ENCODE assay signal across 31 mouse cellular contexts in genomic region chr11:92743191-92743590, GRCm38 (mm10).
A peak's percentile ranks its signal among the peaks of the same experiment; 100 is the strongest.
DNase-seq lines count a peak whose midpoint lies in the region; ATAC-seq and TF ChIP-seq lines count a peak whose summit lies in the region.
"Had no signal": no experiment of that assay in that cellular context is flagged by ENCODE, and none has a peak within 500 bp of the region (broad histone marks: within the 10 kb centered on the region; RNA-seq: fewer than 3 reads in every experiment).

No protein-coding gene starts in this region.

- H3K9ac ChIP-seq in midbrain, postnatal 0 days (replicated peaks; ENCODE audit: low read length, poor library complexity, severe bottlenecking) = no peak overlapping the region
- H3K9ac ChIP-seq in midbrain, embryonic 16.5 days (ENCODE audit: low read depth, low read length) = no peak overlapping the region
- H3K9ac ChIP-seq: embryonic facial prominence, embryonic 13.5 days; forebrain, embryonic 12.5 days; heart, embryonic 13.5 days; intestine, embryonic 15.5 days; liver, embryonic 12.5 days; liver, postnatal 0 days; midbrain, embryonic 13.5 days had no signal

- H3K4me2 ChIP-seq in midbrain, postnatal 0 days (ENCODE audit: low read depth, low read length, poor library complexity, severe bottlenecking) = no peak overlapping the region
- H3K4me2 ChIP-seq in midbrain, embryonic 16.5 days (ENCODE audit: low read length) = no peak overlapping the region
- H3K4me2 ChIP-seq: embryonic facial prominence, embryonic 13.5 days; forebrain, embryonic 12.5 days; heart, embryonic 13.5 days; intestine, embryonic 15.5 days; liver, embryonic 12.5 days; midbrain, embryonic 13.5 days had no signal

- H3K27ac ChIP-seq in midbrain, postnatal 0 days (ENCODE audit: low read depth, low read length) = no peak overlapping the region
- no peak overlapping the region for H3K27ac ChIP-seq in midbrain, embryonic 16.5 days (ENCODE audit: low read length)
- H3K27ac ChIP-seq: embryonic facial prominence, embryonic 13.5 days; forebrain, embryonic 12.5 days; heart, embryonic 13.5 days; intestine, embryonic 15.5 days; layer of hippocampus, adult 2 months; liver, embryonic 12.5 days; macrophage; midbrain, embryonic 13.5 days; stomach, postnatal 0 days had no signal

- H3K9me3 ChIP-seq in midbrain, postnatal 0 days (ENCODE audit: low read length) = no peaks in the 10 kb centered on the region
- H3K9me3 ChIP-seq in midbrain, embryonic 16.5 days (replicated peaks; ENCODE audit: control insufficient read depth, low read length, poor library complexity, severe bottlenecking) = no peaks in the 10 kb centered on the region
- H3K9me3 ChIP-seq: embryonic facial prominence, embryonic 13.5 days; forebrain, embryonic 12.5 days; heart, embryonic 13.5 days; intestine, embryonic 15.5 days; liver, embryonic 12.5 days; midbrain, embryonic 13.5 days had no signal

- H3K27me3 ChIP-seq in midbrain, postnatal 0 days (ENCODE audit: insufficient read depth, low read length) = no peaks in the 10 kb centered on the region
- no peaks in the 10 kb centered on the region for H3K27me3 ChIP-seq in midbrain, embryonic 16.5 days (ENCODE audit: control insufficient read depth, insufficient read depth, low read depth, low read length)
- H3K27me3 ChIP-seq: embryonic facial prominence, embryonic 13.5 days; forebrain, embryonic 12.5 days; heart, embryonic 13.5 days; intestine, embryonic 15.5 days; liver, embryonic 12.5 days; midbrain, embryonic 13.5 days had no signal

- DNase-seq in cerebellum, adult 8-10 months = peak; percentile 5
- no peak for DNase-seq in cerebellum, postnatal 4 days (ENCODE audit: low spot score in 2 of 2)
- DNase-seq in midbrain, postnatal 0 days (ENCODE audit: low spot score) = peak; percentile 27
- DNase-seq in cerebellum, adult 9-11 months = peak; percentile 33
- no peak for DNase-seq in layer of hippocampus, postnatal 25 days (ENCODE audit: extremely low spot score in 1 of 2, low spot score in 1 of 2)
- no peak for DNase-seq in heart, postnatal 10 days
- DNase-seq: adrenal gland, postnatal 25 days; gastrocnemius, postnatal 10 days; heart, postnatal 14 days; kidney, adult 2 months; kidney, postnatal 36 days; layer of hippocampus, postnatal 36 days; left cerebral cortex, postnatal 4 days; liver, postnatal 0 days; right cerebral cortex, adult 18-20 months; spleen, adult 18-20 months; thymus, adult 18-20 months; thymus, postnatal 25 days had no signal

- no peaks in the 10 kb centered on the region for H3K36me3 ChIP-seq in midbrain, postnatal 0 days (ENCODE audit: insufficient read depth, low read length)
- H3K36me3 ChIP-seq in midbrain, embryonic 16.5 days (ENCODE audit: control insufficient read depth, insufficient read depth, low read length) = no peaks in the 10 kb centered on the region
- H3K36me3 ChIP-seq: embryonic facial prominence, embryonic 13.5 days; forebrain, embryonic 12.5 days; heart, embryonic 13.5 days; intestine, embryonic 15.5 days; liver, embryonic 12.5 days; midbrain, embryonic 13.5 days had no signal

- intact Hi-C loops in heart, postnatal 10 days (cut with DNase I) = no loop called here

- 44% methylated on average over 2 of the region's 2 CpGs for WGBS in midbrain, postnatal 0 days
- 41% methylated on average over 2 of the region's 2 CpGs for WGBS in midbrain, embryonic 16.5 days

- no peaks in the 10 kb centered on the region for H3K4me1 ChIP-seq in midbrain, postnatal 0 days (ENCODE audit: insufficient read depth, low read length)
- no peaks in the 10 kb centered on the region for H3K4me1 ChIP-seq in midbrain, embryonic 16.5 days (ENCODE audit: control insufficient read depth, insufficient read depth, low read length)
- H3K4me1 ChIP-seq: embryonic facial prominence, embryonic 13.5 days; heart, embryonic 13.5 days; intestine, embryonic 15.5 days; liver, embryonic 12.5 days had no signal

- H3K4me3 ChIP-seq in midbrain, postnatal 0 days (ENCODE audit: low read depth, low read length) = no peak overlapping the region
- no peak overlapping the region for H3K4me3 ChIP-seq in midbrain, embryonic 16.5 days (ENCODE audit: low read depth, low read length)
- H3K4me3 ChIP-seq: embryonic facial prominence, embryonic 13.5 days; erythroblast, embryonic 14.5 days; forebrain, embryonic 12.5 days; heart, embryonic 13.5 days; intestine, embryonic 15.5 days; layer of hippocampus, adult 2 months; liver, embryonic 12.5 days; midbrain, embryonic 13.5 days had no signal

- no peak for ATAC-seq in midbrain, postnatal 0 days (ENCODE audit: low FRiP score)
- ATAC-seq in midbrain, embryonic 16.5 days = no peak
- ATAC-seq: hindbrain, embryonic 16.5 days; intestine, embryonic 15.5 days; liver, embryonic 12.5 days; liver, postnatal 0 days; lung, postnatal 0 days; midbrain, embryonic 13.5 days had no signal

- TF ChIP-seq CTCF in midbrain, postnatal 0 days (IDR thresholded peaks at IDR 0.05) = no peak

Comparison
In these comparisons a context has a peak if more than half of its experiments do, and no peak if none do; other contexts are left out.
1. DNase-seq: peak in cerebellum, adult 8-10 months (single experiment), midbrain, postnatal 0 days (single experiment) and cerebellum, adult 9-11 months (single experiment); none in cerebellum, postnatal 4 days (0 of 2), layer of hippocampus, postnatal 25 days (0 of 2) and heart, postnatal 10 days (0 of 2).